Mouse (Mus musculus) cerebellum, postnatal 36 days (tissue): ENCODE results near the gene Edem2.

ENCODE experiments used
- DNase-seq, 2 experiments: peaks; one replicate each; pipeline ENCODE4 v3.0.0; 2021 to 2022; ENCODE audit warnings: mixed read lengths in 2 of 2

Gene Edem2

GRCm38 (mm10) chr2:155683821-155684220, 45.5 kb downstream of the Edem2 start:
- no peak for DNase-seq

DNA sequence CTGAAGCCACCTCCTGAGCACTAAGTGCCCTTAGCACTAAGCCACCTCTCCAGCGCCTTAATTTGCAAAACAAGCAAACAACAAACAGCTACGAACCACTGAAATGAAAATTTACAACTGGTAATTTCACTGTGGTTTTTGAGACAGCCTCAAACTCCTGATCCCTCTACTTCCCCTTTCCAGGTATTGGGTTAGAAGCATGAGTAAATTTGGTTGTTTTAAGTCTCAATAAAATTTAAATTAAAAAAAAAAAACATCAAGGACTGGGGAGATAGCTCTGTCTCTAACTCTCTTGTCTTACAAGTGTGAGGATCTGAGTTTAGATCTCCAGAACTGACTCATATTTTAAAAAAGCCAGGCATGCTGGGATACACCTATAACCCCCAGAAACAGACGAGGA, 46.1 kb downstream of the Edem2 start:
- DNase-seq = no peak

DNA sequence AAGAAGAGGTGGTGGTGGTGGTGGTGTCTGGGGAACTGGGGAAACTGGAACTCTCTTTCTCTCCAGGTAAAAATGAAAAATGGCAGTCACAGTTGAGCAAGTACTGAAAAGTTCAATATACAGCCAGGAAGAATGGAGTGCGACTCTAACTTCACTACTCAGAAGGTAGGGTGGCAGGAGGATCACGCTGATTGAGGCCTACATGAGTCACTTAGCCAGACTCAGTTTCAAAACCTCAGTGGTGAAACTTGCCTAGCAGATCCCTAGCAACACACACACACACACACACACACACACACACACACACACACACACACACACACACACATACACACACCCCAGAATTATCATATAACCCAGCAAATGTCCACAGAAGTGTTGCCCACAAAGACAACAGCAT, 47.4 kb downstream of the Edem2 start:
- DNase-seq = no peak

DNA sequence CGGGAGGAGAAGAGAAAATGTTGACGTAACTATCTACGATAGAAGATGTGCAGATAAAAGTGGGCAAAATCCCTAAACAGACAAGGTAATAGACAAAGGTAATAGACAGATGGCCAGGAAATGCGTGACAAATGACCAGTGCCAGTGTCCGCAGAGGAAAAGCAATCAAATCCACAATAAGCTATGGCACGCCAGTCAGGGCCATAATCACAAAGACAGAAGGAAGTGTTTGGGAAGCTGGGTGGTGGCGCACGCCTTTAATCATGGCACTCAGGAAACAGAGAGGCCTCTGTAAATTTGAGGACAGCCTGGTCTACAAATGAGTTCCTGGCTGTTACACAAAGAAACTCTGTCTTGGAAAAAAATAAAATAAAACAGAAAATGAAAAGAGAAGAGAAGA, 48.1 kb downstream of the Edem2 start:
- no peak for DNase-seq

DNA sequence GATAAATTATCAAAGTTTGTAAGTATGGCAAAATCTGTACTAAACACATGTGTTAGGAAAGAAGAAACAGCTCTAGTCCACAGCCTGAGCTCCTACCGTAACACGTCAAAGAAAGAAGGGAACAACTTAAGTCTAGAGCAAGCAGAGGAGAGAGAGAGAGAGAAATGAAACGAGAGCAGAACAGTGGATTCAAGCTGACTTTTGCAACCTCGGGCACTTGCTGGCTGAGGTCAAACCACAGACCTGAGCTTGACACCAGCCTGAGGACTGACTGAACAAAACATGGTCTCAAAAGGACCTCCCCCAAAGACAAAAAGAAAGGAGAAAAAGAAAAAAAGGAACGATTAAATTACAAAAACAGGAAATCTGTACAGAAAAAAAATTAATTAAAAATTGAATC, 48.7 kb downstream of the Edem2 start:
- no peak for DNase-seq

GRCm38 (mm10) chr2:155679586-155680110, 49.6 kb downstream of the Edem2 start:
- no peak for DNase-seq

GRCm38 (mm10) chr2:155675118-155675517, 54.2 kb downstream of the Edem2 start:
- DNase-seq = peak in 1 of 2 experiments; percentile 33

GRCm38 (mm10) chr2:155673546-155673945, 55.7 kb downstream of the Edem2 start:
- peak; percentile 66 to 68 for DNase-seq

DNA sequence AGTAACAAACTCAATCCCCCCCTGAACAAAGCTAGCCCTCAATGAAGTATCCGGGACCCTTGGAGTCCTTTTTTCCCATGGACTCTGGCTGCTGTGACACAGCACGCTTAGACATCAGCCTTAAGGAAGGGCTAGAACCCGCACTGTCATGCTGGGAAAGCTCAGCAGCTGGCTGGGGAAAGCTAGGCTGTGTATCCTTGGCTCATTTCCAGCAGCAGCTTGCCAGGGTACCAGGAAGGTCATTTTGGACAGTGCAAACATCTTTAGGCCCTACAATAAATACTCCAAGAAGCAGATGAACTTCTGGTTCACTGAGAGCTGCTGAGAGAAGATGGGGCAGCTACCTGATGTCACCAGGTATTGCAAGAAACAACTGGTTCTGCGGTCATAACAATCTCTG, 58.0 kb downstream of the Edem2 start:
- no peak for DNase-seq

GRCm38 (mm10) chr2:155668461-155668860, 60.8 kb downstream of the Edem2 start:
- DNase-seq = peak in 1 of 2 experiments; percentile 26

GRCm38 (mm10) chr2:155667881-155668280, 61.4 kb downstream of the Edem2 start:
- no peak for DNase-seq

- no peak for DNase-seq
Measured at GRCm38 (mm10) chr2:155663910-155664460, 65.3 kb downstream of the Edem2 start.

- peak; percentile 52 to 68 for DNase-seq
Measured at GRCm38 (mm10) chr2:155663097-155663496, 66.2 kb downstream of the Edem2 start.

GRCm38 (mm10) chr2:155662390-155662789, 66.9 kb downstream of the Edem2 start:
- DNase-seq = no peak

DNA sequence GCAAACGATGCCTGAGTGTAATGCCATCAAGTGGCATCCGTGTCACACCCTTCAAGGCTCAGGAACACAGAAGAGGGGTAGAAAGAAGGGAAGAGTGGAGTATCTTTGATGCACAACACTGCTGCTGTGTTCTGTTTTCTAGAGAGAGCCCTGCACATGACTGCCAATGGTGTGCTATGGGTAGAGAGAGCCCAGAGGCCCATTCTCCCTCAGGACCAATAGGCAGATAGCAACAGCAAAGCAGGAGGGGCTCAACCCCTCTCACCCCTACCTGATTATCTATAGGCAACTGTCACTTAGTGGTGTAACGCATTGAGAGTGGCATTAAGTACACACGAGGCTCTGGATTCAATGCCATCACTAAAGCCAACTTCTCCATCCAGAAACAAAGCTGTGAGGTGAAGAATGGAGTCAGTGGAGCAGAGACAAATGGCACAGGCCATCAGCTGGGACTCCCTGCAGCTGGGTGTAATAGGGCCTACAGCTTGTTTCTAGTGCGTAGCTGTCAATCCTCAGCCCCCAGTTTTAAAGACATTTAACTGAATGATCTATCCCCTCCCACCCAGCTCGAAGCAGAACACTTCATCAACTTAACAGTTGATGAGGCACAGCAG, 73.4 kb downstream of the Edem2 start:
- DNase-seq = no peak

DNA sequence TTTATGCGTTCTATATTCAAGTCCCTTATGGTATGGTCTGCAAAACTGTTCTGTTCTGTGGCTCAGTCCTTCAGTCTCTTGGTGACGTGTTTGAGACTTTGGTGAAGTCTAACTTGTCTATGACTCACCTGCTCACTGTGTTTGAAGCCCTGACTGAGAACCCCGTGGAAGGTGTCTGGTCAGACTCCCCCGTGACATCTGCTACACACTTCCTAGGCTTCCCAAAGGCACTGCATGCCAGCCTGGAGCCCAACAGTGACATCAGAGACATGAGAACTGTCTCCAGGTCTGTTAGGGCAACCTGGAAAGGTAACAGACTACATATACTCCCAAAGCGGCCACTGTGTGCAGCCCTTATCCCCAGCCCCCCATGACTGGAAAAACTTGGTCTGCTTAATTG, 76.7 kb downstream of the Edem2 start:
- no peak for DNase-seq
